Mouse (Mus musculus) bone marrow, adult 2 months (tissue): ENCODE data around the gene Prkcg.

Experiments
- CTCF ChIP-seq: fragments of 200-500 bp; IDR thresholded peaks from 2 replicates; pipeline ENCODE4 v1.5.1; 2011; ENCODE audit warnings: low read length, control low read depth; ENCODE audit not compliant: control insufficient read depth, insufficient read depth
- POLR2A ChIP-seq: fragments of 200-500 bp; IDR thresholded peaks from 2 replicates; pipeline ENCODE4 v1.6.1; 2011; ENCODE audit warnings: low read depth, mild to moderate bottlenecking, control low read depth, low read length, borderline replicate concordance; ENCODE audit not compliant: control insufficient read depth

DNA sequence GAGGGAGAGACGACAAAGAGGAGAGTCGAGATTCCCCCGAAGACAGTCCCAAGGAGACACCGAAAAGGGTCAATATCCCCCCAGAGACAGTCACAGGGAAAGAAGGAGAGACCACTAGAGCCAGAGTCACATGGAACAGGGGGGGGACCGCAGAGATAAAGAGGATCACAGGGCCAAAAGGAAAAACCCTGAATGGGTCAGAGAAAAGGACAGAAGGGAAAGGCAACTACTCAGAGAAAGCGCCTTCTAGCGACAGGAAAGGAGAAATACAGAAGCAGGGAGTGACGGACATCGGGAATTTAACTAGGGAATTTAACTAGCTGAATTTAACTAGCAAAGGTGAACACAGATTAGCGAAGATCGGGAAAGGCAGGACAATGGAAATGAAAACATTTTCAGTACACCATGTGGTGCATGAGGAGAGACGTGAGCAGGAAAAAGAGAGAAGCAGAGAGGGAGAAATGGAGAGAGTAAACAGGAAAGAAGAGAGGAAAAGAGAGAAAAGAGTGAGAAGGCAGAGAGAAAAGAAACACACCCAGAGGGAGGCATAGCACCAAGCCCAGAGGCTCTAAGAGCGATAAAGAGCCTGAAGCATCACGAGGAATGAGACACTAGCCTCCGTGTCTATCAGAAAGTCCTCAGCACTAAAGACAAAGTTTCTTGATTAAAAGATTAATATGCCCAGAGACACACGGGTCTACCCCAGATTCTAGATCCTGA is 13.7 kb downstream of the Prkcg start:
- no peak for TF ChIP-seq POLR2A
- TF ChIP-seq CTCF: no peak
